Mouse (Mus musculus) layer of hippocampus, adult 18-20 months (tissue): ENCODE data around the gene Hrct1. TPM values are rescaled to one million over a fixed set of nuclear protein-coding genes. Genes with fewer than 3 reads are reported as not detected.
A peak's percentile ranks its signal among the peaks of the same experiment; 100 is the strongest.

ENCODE experiments used
- DNase-seq, 2 experiments: peaks; one replicate each; pipeline ENCODE4 v3.0.0; 2022; ENCODE audit warnings: low spot score in 2 of 2
- long read RNA-seq: library from polyadenylated mRNA; stranded (forward); transcript quantifications from one replicate; pipeline ENCODE4 v2.0.0, GENCODE M21; 2021
- total RNA-seq, 2 experiments: library from RNA; stranded (reverse); gene quantifications; 2 replicates each; pipeline ENCODE4 v1.2.3; 2021

Hrct1 gene
- 1 to 10 TPM in 1 of 2 experiments, under 1 TPM in 1; 0.79 to 1.6 TPM for total RNA-seq
- long read RNA-seq, partial matches to known transcripts, result 0 of 2 reads
- long read RNA-seq, other reads (novel, unspliced or antisense), result 0 of 2 reads

DNA sequence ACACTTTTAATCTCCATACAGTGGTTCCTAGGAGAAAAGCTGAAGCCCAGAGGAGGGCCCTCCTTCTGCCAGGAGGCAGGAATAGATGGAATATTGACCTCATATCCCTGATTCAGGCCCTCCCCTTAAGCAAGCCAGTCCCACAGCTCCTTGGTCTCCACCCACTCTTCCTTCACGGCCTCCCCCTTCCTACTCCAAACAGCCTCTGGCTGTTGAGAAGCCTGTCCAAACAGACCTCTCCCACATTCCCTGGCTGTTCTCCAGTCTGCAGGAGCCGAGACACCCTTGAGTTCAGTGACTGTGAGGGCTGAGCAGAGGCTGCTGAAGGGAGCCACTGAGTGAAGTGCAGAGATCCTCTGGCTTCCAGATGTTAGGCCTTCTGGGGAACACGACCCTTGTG is at the start of gene Hrct1:
Gene Hrct1, plus strand, starts transcription at position 194 of the 400 bp plus-strand sequence.
- DNase-seq, result no peak

DNA sequence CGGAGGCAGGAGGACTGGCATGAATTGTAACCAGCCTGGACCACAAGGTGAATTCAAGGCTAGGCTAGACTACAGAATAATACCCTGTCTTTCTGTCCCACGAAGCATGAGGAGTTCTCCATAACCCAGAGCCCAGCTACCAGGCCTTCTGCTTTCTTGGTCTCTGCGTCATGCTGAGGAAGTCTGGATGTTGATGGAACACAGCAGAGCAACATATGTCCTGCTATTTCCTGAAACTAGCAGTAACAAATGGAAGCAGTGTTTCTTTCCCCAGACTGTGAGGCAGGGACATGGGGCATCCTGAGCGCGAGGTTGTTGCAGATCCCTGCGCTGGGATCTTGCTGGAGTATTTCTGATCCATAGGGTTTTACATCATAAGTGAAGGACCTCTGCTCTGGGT is 48.4 kb upstream of the Hrct1 start:
- DNase-seq, result peak; percentile 20 to 61

DNA sequence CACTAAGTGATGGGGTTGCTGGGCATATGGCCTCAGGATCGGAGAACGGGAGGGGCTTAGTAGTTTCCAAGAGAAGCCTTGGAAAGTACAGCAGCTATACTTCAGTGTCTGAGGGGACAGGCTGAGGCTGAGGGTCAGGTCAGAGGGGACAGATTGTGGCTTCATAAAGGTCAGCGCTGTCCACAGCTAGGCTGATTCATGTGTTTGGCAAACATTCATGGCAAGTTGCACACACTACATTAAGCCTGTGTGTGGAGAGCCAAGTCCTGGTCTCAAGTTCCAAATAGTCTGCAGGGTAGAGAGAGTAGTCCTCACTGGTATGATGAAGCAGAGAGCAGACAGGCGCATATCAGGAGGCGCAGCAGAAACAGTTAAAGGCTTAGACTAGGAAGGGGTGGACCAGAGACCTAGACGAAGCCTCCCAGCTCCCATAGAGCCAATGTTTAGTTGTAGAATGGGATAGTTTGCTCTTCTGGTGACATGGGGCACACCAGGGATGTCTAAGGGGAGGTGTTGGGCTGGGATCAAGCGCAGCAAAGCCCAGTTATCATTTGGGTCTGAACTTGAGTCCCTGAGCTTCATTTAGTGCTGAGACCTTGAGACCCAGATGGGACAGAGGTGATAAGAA is 47.5 kb upstream of the Hrct1 start:
- DNase-seq, result no peak

DNA sequence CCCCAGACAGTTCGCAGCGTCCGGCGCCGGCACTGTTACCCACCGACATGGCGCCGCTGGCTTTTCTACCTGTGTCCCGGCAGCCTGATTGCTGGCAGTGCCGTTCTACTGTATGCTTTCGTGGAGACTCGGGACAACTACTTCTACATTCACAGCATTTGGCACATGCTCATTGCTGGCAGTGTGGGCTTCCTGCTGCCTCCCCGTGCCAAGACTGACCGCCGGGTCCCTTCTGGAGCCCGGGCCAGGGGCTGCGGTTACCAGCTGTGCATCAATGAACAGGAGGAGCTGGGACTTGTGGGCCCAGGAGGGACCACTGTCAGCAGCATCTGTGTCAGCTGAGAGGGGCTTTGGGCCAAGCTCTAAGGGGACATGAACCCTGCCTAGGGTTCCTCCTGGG is 37.0 kb upstream of the Hrct1 start:
- DNase-seq, result no peak

DNA sequence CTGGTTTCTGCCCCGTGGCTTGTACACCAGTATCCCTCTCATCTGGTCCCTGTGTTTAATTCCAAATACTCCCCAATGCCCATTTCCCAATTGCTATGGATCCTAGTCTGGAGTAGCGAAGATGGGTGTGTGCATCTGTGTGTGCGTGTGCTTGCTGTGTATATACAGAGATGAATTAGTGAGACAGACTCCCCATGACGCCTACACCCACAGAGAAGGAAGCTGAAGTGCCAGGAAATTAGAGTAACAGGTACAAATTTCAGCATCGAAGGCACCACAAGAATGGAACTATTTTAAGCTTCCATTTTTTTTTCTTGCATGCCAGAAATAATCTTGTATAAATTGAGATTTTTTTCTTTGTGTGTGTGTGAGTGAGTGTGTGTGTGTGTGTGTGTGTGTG is 36.0 kb upstream of the Hrct1 start:
- no peak for DNase-seq

DNA sequence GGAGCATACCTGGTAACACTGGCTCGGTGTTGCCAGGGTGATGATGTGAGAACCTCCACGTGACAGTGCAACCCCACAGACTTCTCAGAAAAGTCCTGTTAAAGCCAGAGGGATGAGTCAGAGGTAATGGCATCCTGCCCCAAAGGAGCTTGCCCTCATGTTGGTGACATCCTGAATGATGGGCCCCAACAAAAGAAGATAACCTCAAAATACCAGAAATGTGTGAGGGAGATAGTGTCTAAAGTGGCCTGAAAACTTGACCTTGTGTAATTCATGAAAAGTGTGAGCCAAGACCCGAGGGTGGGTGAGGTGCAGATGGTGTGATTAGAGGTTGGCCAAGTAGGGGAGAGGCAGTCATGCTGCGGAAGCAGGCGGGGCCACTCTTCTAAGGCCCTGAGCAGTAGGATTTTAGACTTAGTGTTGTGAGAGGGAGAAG is 33.2 kb upstream of the Hrct1 start:
- no peak for DNase-seq

DNA sequence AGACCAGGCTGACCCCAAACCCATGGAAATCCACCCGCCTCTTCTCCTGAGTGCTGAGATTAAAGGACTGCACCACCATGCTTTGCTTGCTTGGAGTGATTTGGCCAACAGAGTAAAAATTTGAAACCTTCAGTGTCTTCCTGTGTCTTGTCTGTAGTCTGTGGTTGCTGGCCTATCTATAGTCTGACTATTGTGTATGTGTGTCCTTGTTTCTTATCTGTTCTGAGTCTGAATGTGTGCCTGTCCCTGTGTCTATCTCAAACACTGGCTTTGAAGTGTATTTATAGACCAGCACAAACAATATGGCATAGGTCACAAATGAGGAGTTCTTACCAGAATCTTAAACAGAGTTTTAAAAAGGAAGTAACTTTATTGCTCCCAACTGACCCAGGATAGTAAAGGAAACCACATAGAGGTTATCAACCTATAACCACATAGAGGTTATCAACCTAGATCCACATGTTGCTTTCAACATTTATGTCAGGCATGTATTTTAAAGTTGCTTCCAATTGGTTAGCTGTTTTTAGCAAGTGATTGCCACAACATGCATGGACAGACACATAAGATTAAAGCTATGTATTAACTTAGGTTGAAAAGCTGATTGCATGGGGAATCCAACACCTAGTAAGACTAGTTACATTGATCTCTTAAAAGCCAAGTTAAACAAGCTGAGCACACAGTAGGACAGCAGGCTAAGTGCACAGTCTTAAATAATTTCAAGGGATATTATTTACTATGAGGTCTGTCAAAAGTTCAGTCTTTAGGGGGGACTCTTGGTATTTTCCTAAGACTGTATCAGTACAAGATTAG is 32.3 kb upstream of the Hrct1 start:
- no peak for DNase-seq

DNA sequence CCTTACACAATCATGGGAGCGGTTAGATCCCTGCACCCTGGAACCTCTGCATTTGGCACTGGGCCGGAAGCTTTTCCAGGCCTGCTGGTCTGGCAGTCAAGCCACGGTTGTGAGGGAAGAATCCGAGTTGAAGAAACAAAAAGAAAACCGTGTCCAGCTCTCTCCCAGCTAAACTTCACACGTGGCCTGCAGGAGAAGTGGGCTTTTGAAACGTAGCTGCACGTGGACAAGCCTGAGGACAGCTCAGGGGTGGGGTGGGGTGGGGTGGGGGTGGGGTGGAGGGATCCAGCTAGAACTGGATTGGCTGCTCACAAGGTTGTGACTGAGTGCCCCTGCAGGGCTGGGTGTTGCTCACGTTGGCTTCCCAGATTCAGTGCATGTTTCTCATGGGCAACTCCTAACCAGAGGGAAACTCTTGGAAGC is 31.7 kb upstream of the Hrct1 start:
- DNase-seq, result no peak

DNA sequence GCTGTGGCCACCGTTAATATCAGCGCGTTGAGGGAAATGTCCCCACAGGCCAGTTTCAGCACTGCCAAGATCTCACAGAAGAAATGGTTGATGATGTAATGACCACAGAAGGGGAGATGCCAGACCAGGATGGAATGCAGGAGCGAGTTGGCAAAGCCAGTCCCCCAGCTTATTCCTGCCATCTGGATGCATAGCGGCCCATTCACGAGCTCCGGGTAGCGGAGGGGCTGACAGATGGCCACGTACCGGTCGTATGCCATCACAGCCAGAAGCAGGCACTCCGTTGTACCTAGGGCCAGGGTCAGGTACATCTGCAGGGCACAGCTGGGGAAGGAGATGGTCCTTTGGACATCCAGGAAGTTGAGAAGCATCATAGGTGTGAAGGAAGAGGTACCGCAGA is 30.4 kb upstream of the Hrct1 start:
- no peak for DNase-seq

DNA sequence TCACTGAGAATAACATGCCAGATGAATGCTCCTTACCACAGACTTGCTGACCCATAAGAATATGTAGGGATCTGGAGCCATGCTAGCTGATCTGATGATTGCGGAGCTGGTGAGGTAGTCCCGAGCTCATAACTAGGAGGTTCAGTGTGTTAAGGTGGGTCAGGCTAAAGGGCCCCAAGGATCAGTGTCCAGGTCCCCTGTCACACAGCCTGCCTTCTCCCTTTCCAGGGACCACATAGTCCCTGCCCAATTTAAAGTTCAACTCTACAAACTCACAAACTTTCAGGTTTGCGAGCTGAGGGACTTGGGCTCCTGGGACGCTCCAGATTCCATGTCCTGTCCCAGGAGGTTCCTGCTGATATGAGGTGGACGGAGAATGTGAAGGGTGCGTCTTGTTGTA is 26.3 kb upstream of the Hrct1 start, which contains the start of gene Olfr70:
Gene Olfr70, minus strand, starts transcription at position 101 of the 400 bp plus-strand sequence.
- DNase-seq, result no peak

DNA sequence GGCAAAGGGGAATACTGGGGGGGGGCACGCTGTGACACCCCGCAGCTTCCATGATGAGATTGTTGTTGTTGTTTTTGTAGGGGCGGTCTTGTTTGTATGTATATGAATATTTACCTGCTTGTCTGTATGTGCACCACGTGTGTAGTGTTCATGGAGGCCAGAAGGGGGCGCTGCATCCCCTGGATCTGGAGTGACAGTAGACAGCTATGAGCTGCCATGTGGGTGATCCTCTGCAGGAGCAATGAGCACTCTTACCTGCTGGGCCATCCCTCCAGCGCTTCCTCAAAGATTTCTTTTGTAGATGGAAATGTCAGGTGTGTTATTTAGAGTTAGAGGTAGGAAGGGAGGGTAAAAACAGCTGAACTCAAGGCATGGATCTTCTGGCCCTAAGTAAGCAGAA is 23.5 kb upstream of the Hrct1 start:
- no peak for DNase-seq

DNA sequence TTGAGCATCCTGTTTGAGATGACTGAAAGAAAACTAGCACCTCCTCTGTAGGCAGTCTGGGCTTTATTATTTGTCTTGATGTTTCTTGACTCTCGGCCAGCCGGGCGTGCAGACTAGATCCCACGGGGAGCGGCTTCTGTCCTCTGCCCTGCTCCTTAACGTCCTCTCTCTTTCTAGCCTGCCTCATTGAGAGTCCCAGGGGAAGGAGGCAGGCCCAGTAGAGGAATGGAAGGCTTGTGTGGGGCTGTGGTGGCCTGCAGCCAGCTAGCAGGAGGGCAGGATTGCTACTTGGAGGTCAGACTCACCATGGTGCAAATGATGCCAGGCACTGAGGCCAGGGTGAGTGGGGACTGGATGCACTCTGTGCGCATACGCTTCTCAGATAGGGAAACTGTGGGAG is 23.1 kb upstream of the Hrct1 start:
- DNase-seq, result no peak

DNA sequence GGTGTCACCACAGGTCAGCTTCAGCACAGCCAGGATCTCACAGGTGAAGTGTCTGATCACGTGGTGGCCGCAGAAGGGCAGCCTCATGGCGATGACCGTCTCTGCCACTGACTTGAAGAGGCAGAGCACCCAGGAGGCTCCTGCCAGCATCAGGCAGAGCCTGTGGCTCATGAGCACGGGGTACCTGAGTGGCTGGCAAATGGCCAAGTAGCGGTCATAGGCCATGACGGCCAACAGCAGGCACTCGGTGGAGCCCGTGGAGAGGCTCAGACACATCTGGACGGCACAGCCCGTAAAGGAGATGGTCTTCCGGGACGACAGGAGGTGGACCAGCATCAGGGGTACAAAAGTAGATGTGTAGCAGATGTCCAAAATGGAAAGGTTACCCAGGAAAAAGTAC is 21.0 kb upstream of the Hrct1 start:
- DNase-seq, result no peak

DNA sequence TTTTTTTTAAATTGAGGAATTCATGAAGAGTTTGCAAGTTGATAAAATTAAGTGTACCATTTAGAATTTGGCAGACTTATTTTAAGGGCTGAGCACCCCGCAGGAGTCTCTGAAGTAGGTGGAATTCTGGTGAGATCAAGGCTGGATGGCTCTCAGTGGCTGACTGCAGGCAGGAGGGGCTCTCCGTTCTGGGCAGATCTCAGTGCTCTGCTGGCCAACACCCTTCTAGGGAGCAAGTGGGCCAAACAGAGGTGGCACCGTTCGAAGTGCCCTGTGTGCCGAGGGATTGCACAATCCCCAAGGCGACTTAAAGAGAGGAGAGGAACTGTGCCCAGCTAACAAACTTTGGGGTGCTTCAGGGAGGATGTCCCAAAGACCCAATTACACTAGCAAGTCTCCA is 17.1 kb upstream of the Hrct1 start, which contains the start of gene Olfr71:
Gene Olfr71, minus strand, starts transcription at position 387 of the 400 bp plus-strand sequence.
- no peak for DNase-seq

DNA sequence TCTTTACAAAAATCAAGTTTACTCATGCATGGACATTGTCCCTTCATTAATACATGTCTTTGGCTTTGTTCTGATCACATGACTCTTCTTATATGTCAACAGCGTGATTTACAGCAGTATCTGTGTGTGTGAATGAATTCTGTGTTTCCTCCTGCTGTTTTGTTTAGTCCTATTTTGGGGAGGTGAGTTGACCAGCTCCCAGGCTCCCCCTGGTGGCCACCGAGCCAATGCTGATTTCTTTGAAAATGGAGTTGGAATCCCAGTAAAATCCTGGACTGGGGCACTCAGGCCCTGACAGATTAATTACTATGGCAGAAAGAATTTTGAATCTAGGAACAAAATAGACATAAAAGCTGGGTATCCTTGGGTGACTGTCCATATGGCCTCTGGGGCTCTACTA is 15.2 kb upstream of the Hrct1 start:
- peak; percentile 49 to 87 for DNase-seq

DNA sequence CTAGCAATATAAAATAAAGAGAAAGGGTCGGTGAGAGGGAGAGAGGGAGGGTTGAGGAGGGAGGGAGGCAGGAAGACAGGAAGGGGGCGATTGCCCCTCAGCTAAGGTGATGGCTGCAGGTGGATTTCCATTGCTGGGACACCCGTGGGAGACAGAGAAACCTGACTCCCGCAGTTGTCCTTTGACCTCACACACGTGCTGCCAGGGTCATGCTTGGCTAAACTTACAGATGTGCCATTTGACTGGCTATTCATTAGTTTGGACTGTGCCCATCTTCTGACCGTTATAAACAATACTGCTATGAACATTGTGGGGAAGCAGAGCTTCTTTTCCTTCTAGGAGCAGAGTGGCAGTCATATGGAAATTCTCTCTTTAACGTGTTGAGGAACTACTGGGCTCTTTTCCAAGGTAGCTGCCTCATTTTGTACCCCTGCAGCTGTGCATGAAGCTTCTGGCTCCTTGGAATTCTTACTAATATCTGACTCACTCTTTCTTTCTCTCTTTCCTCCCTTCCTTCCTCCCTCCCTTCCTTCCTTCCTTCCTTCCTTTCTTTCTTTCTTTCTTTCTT is 13.3 kb upstream of the Hrct1 start:
- DNase-seq, result no peak

DNA sequence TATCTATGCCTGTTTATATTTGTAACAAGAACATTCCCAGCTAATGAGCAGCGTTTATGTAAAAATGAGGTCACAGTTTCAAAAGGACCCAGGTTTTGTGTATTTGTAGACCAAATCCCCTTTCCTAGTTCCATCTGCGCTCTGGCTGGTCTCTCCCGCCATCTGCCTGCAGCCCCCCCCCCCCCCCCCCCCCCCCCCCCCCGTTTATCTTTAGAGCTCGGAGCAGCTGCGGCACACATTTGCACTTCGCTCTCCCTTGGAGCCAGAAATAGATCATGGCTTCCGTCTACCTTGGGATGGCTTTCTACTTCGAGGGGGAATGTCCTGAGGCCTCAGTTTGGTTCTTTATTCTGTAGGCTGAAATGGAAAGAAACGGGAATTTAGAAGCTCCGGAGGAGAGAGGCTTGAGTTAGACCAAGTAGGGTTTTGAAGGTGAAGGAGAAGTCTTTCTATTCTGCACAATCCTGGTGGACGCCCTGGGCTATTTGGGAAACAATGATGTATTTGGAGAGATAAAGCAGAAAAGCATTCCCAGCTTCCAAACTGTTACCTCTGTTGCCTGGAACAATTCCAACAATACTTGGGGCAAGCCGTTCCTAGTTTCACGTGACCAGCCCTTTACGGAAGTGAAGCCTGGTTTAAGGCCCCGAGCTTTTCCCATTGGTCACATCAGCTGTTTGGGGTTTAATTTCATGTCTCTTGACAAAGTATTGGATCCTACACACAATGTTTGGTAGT is 6.3 kb upstream of the Hrct1 start:
- DNase-seq, result no peak

DNA sequence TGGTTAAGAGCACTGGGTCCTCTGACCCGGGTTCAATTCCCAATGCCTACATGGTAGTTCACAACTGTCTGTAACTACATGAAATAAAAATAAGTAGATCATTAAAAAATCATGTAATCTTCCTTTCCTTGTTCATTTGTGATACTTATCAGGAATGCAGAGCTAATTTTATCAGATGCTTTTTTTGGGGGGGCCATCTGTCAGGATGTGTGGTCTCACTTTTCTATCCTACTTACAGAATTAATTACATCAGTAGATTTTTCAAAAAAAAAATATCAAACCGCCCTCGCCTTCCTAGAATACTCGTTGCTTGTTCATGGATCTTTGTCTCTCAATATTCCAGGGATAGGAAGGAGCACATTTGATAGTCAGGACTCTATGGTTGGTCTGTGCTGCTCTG is 4.8 kb upstream of the Hrct1 start:
- DNase-seq, result peak in 1 of 2 experiments; percentile 69

DNA sequence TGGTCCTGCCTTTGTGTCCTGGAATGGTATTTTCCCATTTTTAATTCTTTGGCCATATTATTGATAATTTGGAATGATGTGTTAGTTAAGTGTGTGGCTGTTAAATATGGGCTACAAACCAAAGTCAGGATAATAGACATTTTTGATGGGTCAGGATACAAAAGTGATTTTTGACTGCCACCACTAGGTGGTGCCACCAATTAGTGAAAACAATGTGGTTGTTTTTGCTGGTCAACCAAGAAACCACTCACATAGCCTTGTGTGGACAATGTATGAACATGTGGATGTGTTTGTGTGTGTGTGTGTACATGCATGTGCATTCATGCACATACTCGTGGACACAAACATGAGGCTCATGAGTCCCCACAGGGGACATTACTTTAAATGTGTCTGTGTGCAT is 2.2 kb upstream of the Hrct1 start:
- DNase-seq, result no peak

DNA sequence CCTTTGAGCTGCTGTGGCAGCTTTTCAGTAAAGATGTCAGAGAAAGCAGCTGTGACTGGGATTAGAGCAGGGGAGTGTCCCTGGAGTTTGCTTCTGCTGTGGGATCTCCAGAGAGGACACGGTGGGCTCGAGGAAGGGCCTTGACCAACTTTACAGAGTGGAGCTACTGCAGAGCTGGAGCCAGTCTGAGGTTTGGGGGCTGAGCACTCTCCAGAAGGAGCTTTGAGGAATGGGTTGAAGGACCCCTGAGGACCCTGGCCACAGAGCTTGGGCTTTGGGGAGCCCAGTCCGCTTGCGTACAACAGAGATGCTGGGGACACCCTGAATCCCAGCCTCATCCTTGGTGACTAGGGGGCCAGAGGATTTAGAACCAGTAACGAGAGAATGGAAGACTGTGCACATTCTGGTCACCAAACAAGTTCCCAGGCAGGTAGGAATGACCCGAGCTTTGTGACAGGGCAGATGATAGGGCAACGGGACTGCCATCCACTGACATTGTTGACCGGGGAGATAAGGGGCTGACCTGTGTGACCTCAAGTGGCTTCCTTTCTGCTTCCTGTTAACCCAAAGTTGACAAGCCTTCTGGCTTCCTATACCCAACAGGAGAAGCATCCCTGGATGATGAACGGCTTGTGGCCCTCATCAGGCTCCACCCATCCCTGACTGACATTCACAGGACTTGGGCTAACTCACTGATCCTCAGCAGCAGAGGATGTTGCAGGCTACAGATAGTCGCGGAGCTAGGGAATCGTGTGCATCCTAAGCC is 577 bp upstream of the Hrct1 start:
- no peak for DNase-seq
